Mouse (Mus musculus) cerebellum, adult 2 months (tissue): Measurements from ENCODE around the gene Jam3. TPM values are rescaled to one million over a fixed set of nuclear protein-coding genes. Genes with fewer than 3 reads are reported as not detected.
"Not testable (repeated sequence)": the region's sequence is repeated elsewhere in the genome, so short reads cannot be mapped to it uniquely, and the experiment has no call there.

Experiments used
- DNase-seq, 2 experiments: peaks; one replicate each; pipeline ENCODE4 v3.0.0; 2021
- H3K27ac ChIP-seq: fragments of 200-500 bp; 2 replicates; pipeline ENCODE4 v1.5.1; 2012; ENCODE audit warnings: low read length, control low read depth, inconsistent platforms; ENCODE audit not compliant: insufficient read depth
- H3K27me3 ChIP-seq: fragments of 200-500 bp; 2 replicates; pipeline ENCODE4 v1.6.1; 2012; ENCODE audit warnings: inconsistent platforms, mild to moderate bottlenecking, low read length, moderate library complexity; ENCODE audit not compliant: control insufficient read depth, insufficient read depth
- H3K4me1 ChIP-seq: fragments of 200-500 bp; 2 replicates; pipeline ENCODE4 v1.6.1; 2011; ENCODE audit warnings: low read length; ENCODE audit not compliant: control insufficient read depth, insufficient read depth
- H3K4me3 ChIP-seq: fragments of 200-500 bp; replicated peaks from 2 replicates; pipeline ENCODE3; 2011; ENCODE audit warnings: mild to moderate bottlenecking, low read depth, low read length, control low read depth; ENCODE audit not compliant: insufficient read depth
- CTCF ChIP-seq: fragments of 200-500 bp; IDR thresholded peaks from 2 replicates; pipeline ENCODE4 v1.5.1; 2011; ENCODE audit warnings: low read depth, mild to moderate bottlenecking, control low read depth, low read length, moderate library complexity, borderline replicate concordance; ENCODE audit not compliant: insufficient read depth
- POLR2A ChIP-seq: fragments of 200-500 bp; IDR thresholded peaks from 2 replicates; pipeline ENCODE4 v1.6.1; 2011; ENCODE audit warnings: low read length, control low read depth, borderline replicate concordance; ENCODE audit not compliant: insufficient read depth
- WGBS: fragments of 180-500 bp; shearing (Covaris S2); methylation state at CpG from one replicate; pipeline ENCODE4 v1.1.7; 2018; 5-methylcytosine and 5-hydroxymethylcytosine counted together
- polyA plus RNA-seq: library from polyadenylated mRNA; depleted of rRNA; stranded (reverse); fragments of >200 nt; gene quantifications from 2 replicates; pipeline ENCODE4 v1.2.3, GENCODE M21; 2012

Jam3 gene
- polyA plus RNA-seq, 1 experiment, result 50.8 TPM

DNA sequence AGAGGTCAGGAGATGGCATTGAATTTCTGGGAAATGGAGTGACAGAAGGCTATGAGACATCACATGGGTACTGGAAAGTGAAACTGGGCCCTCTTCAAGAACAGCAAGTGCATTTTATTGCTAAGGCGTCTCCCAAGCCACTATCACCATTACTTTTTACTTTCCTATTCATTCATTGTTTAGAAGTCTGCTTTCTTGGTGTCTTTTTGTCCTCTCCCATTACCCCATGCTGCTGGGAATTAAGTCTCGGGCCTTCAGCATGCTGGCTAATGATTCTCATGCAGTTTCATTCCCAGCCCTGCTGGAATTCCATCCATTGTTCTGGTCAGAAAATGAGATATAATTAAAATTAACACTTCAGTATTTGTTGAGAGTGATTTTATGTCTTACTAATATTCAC is 9.7 kb upstream of the Jam3 start:
- TF ChIP-seq POLR2A, result no peak
- no peak for DNase-seq
- Histone ChIP-seq H3K27me3 (no peaks in the 10 kb centered on the region; the same call in 1 of the 2 replicates), H3K4me3 (no peak overlapping the region), H3K4me1 (no peaks in the 10 kb centered on the region), H3K27ac (no peak overlapping the region)
- WGBS, result 81% methylated on average over 2 of the region's 2 CpGs

DNA sequence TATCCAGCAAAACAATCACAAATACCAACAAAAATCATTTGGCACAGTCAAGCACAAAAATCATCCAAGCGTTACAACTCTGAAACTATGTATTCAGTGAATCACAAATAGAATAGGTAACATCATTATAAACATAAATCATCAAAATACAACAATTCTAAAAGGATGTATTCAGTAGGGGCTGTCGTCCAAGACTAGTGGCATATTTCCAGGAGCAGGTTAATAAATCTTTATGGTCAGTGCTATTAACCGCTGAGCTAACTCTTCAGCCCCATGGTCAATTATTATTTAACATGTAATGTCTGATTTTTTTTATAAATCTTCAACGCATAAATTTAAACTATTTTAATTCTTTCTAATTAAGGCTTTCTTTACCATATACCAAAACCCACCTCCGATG is 8.4 kb upstream of the Jam3 start:
- WGBS, result 71% methylated on average over 5 of the region's 5 CpGs

GRCm38 (mm10) chr9:27153861-27154260 is 1.4 kb downstream of the Jam3 start:
- H3K27ac ChIP-seq, result no peak overlapping the region
- no peak overlapping the region for H3K4me3 ChIP-seq
- DNase-seq, result no peak
- 68% methylated on average over 4 of the region's 4 CpGs for WGBS
- no peaks in the 10 kb centered on the region for H3K27me3 ChIP-seq
- no peaks in the 10 kb centered on the region for H3K4me1 ChIP-seq
- TF ChIP-seq CTCF (no peak), POLR2A (no peak)

More for the DNA sequence above, 8.4 kb upstream of the Jam3 start:
- H3K4me1 ChIP-seq, H3K27me3 ChIP-seq, H3K27ac ChIP-seq, H3K4me3 ChIP-seq, DNase-seq: not testable (repeated sequence)

- TF ChIP-seq POLR2A (no peak), CTCF (no peak)
- no peak for DNase-seq
- Histone ChIP-seq H3K27ac (no peak overlapping the region), H3K4me1 (peaks cover 7% of the 10 kb centered on the region), H3K27me3 (no peaks in the 10 kb centered on the region), H3K4me3 (no peak overlapping the region)
- WGBS, result 76% methylated on average over 9 of the region's 9 CpGs
These were observed 5.4 kb downstream of the Jam3 start for GRCm38 (mm10) chr9:27149836-27150235.

DNA sequence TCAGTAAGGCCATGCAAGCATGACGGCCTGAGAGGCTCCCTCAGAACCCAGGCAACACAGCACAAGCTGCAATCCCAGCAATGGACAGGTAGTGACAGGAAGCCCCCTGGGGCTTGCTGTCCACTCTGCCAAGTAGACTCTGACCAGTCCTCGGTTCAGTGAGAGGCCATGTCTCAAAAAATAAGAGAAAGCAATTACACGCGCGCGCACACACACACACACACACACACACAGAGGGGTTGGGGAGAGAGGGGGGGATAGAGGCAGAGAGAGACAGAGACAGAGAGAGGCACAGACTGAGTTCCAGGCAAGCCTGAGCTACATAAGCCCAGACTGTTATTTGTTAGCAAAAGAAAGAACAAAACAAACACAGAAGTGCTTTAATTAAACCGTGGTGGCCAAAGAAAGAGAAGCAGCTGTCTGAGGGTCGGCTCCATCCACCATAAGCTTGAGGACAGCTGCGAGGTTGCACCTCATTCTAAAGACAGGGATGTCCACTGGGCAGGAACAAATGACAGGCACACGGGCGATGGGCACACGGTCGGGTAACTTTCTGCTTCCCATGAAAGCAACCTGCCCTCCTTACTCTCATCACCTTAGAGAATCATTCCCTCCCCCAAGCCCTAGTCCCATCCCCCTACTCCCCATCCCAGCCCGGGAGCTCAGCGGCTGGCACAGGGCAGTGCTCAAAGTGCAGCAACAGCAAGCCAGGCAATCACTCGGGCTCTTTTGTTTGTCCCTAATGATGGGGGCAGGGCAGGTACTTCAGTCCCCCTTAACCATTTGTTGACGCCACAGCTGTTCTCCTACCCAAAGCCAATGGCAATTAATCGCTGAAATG is 6.4 kb downstream of the Jam3 start:
- no peak for TF ChIP-seq CTCF
- TF ChIP-seq POLR2A, result no peak
- peak; percentile 35 to 40 for DNase-seq
- Histone ChIP-seq H3K27me3 (no peaks in the 10 kb centered on the region), H3K27ac (no peak overlapping the region), H3K4me1 (peaks cover 7% of the 10 kb centered on the region), H3K4me3 (no peak overlapping the region)
- 29% methylated on average over 18 of the region's 18 CpGs for WGBS

- Histone ChIP-seq H3K4me1 (peaks cover 7% of the 10 kb centered on the region), H3K4me3 (no peak overlapping the region), H3K27ac (no peak overlapping the region), H3K27me3 (no peaks in the 10 kb centered on the region)
- TF ChIP-seq CTCF, result no peak
- TF ChIP-seq POLR2A, result no peak
- no peak for DNase-seq
- WGBS, result 83% methylated on average over 8 of the region's 8 CpGs
These were observed 7.3 kb downstream of the Jam3 start for GRCm38 (mm10) chr9:27147946-27148345.

- no peak for DNase-seq
- Histone ChIP-seq H3K4me3 (no peak overlapping the region), H3K27me3 (no peaks in the 10 kb centered on the region), H3K4me1 (peaks cover 7% of the 10 kb centered on the region), H3K27ac (no peak overlapping the region)
- WGBS, result 94% methylated on average over 2 of the region's 2 CpGs
- TF ChIP-seq CTCF (no peak), POLR2A (no peak)
These were observed 8.4 kb downstream of the Jam3 start for GRCm38 (mm10) chr9:27146826-27147225.

DNA sequence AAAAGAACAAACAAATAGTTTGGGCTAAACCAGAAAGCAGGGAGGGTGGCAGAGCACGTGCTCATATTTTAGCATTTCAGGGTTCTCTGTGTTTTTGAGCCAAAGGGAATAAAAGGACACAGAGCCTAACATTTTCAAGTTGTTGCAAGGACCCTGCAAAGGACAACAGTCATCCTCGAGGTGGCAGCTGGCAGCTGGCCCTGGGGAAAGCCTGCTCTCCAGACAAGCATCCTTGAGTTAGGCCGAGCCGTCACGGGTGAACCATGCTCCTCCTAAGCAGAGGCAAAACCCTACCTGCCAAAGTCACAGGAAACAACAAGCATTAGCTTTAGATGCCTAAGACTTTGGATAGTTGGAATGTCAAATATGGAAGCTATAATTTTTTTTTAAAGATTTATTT is 10.2 kb downstream of the Jam3 start:
- 72% methylated on average over 5 of the region's 5 CpGs for WGBS
- no peak for DNase-seq

More for the DNA sequence above, 10.2 kb downstream of the Jam3 start:
- peaks cover 7% of the 10 kb centered on the region for H3K4me1 ChIP-seq
- TF ChIP-seq POLR2A (no peak), CTCF (no peak)
- no peak overlapping the region for H3K27ac ChIP-seq
- H3K4me3 ChIP-seq, result no peak overlapping the region
- no peaks in the 10 kb centered on the region for H3K27me3 ChIP-seq
